Mouse (Mus musculus) lung, embryonic 14.5 days (tissue): ENCODE results near the gene 4930544D05Rik. TPM values are rescaled to one million over a fixed set of nuclear protein-coding genes. Genes with fewer than 3 reads are reported as not detected.

Source experiments
- ATAC-seq: fragments of 200-750 bp; cut with Nextera tagmentation; 2 replicates; pipeline ENCODE4 v1.8.0; 2017; ENCODE audit warnings: mild to moderate bottlenecking, moderate TSS enrichment, moderate library complexity; ENCODE audit not compliant: insufficient read depth
- DNase-seq: peaks from one replicate; pipeline ENCODE4 v3.0.0-alpha.2; 2015
- H3K27ac ChIP-seq: fragments of 300-500 bp; sonication (generic); 2 replicates; pipeline ENCODE4 v1.5.1; 2014; ENCODE audit warnings: low read depth, mild to moderate bottlenecking, moderate library complexity
- H3K27me3 ChIP-seq: fragments of 300-500 bp; sonication (generic); 2 replicates; pipeline ENCODE4 v1.6.1; 2014; ENCODE audit warnings: low read length, control low read depth; ENCODE audit not compliant: insufficient read depth
- H3K36me3 ChIP-seq: fragments of 300-500 bp; sonication (generic); 2 replicates; pipeline ENCODE4 v1.6.1; 2014; ENCODE audit warnings: control low read depth; ENCODE audit not compliant: insufficient read depth
- H3K4me1 ChIP-seq: fragments of 300-500 bp; sonication (generic); 2 replicates; pipeline ENCODE4 v1.6.1; 2014; ENCODE audit warnings: antibody characterized with exemption, control low read depth; ENCODE audit not compliant: insufficient read depth
- H3K4me2 ChIP-seq: fragments of 300-500 bp; sonication (generic); 2 replicates; pipeline ENCODE4 v1.6.1; 2014; ENCODE audit warnings: mild to moderate bottlenecking
- H3K4me3 ChIP-seq: fragments of 300-500 bp; sonication (generic); 2 replicates; pipeline ENCODE4 v1.5.1; 2014; ENCODE audit warnings: low read depth, low read length
- H3K9ac ChIP-seq: fragments of 300-500 bp; sonication (generic); 2 replicates; pipeline ENCODE4 v1.6.1; 2014
- H3K9me3 ChIP-seq: fragments of 300-500 bp; sonication (generic); 2 replicates; pipeline ENCODE4 v1.6.1; 2016; ENCODE audit warnings: low read depth, low read length, control low read depth
- CTCF ChIP-seq: IDR thresholded peaks from 2 replicates; pipeline ENCODE4 v1.5.1; 2016; ENCODE audit warnings: antibody characterized with exemption, low read depth
- WGBS: fragments of 180-500 bp; shearing (Covaris S2); extraction: QIAGEN DNeasy Blood & Tissue Kit; methylation state at CpG from one replicate; pipeline ENCODE4 v1.1.7; 2014; 5-methylcytosine and 5-hydroxymethylcytosine counted together
- polyA plus RNA-seq: library from polyadenylated mRNA; unstranded; fragments of >200 nt; fragmentation: Nextera tagmentation; extraction: Ambion mirVana; gene quantifications from 2 replicates; pipeline ENCODE4 v1.2.1, GENCODE M21; 2014

4930544D05Rik gene
- polyA plus RNA-seq, 1 experiment from 2014 or later, result not detected

DNA sequence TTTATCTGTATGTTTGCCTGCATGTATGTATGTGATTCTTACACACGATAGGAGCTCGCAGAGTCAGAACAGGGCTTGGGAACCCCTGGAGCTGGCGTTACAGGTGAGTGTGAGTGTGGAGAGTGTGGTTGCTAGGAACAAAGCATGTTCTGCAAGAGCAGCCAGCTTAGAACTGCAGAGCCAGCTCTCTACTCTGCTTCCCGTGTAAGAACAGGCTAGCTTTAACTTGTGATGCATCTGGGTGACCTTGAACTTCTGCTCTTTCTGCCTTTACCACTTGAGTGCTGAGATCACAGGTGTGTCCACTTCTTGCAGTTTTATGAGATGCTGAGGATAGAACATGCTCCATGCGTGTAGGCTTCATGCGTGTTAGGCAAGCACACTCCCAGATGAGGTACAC is 36.7 kb upstream of the 4930544D05Rik start:
- Histone ChIP-seq H3K9ac (no peak overlapping the region), H3K27me3 (no peaks in the 10 kb centered on the region), H3K9me3 (no peaks in the 10 kb centered on the region), H3K4me2 (no peak overlapping the region), H3K4me1 (peaks cover 12% of the 10 kb centered on the region; the same call in 1 of the 2 replicates), H3K4me3 (no peak overlapping the region), H3K36me3 (0 out of 2 replicates have a peak, but pooled peaks cover 4% of the 10 kb centered on the region), H3K27ac (no peak overlapping the region)
- no peak for TF ChIP-seq CTCF
- 83% methylated on average over 6 of the region's 6 CpGs for WGBS
- ATAC-seq (no peak), DNase-seq (no peak)

DNA sequence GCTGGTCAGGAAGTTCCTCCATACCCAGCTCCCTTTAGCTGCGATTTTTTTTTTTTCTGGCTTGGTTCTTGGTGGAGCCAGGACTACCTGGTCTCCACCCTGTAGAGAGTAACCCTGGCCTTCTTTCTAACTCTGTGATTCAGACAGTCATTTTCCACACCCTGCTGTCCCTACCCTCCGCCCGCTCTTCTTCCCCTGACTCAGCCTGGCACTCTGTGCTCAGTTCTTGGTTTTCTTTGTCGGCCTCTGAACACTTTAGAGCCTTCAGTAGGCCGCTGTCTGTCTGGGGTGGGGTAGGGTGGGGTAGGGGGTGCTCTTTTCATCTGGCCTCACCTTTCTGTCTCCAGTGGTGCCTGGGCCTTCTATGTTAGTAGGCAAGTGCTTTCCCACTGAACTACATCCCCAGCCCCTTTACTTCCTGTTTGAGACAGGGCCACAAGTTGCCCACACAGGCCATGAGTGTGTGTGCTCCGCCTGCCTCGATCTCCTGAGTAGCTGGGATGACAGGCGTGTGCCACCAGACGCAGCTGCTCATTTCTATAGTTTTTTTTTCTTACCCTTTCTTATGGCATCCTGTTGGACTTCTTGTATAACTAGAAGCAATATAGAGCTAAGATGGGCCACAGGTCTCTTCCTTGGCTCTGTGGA is 35.8 kb upstream of the 4930544D05Rik start:
- 73% methylated on average over 9 of the region's 9 CpGs for WGBS
- ATAC-seq (no peak), DNase-seq (no peak)
- TF ChIP-seq CTCF, result no peak
- Histone ChIP-seq H3K4me2 (no peak overlapping the region), H3K27ac (no peak overlapping the region; the same call in 1 of the 2 replicates), H3K27me3 (no peaks in the 10 kb centered on the region), H3K9ac (no peak overlapping the region), H3K36me3 (0 out of 2 replicates have a peak, but pooled peaks cover 4% of the 10 kb centered on the region), H3K4me3 (no peak overlapping the region), H3K9me3 (no peaks in the 10 kb centered on the region), H3K4me1 (peaks cover 12% of the 10 kb centered on the region; the same call in 1 of the 2 replicates)

DNA sequence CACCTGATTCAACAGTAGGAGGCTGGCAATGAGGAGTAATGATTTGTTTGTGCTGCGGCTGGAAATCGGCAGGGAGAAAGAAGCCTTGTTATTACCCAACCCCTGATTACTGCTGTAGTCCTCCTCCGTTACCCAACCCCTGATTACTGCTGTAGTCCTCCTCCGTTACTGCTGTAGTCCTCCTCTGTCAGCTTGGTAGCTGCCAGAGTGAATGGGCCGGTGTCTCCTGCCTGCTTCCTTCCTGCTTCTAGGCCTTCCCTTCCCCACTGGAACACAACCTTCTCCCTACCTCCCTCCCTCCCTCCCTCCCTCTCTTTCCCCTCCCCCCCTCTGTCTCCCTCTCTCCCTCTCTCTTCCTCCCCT is 35.3 kb upstream of the 4930544D05Rik start:
- no peak for ATAC-seq
- peaks cover 12% of the 10 kb centered on the region; the same call in 1 of the 2 replicates for H3K4me1 ChIP-seq
- DNase-seq, result no peak

DNA sequence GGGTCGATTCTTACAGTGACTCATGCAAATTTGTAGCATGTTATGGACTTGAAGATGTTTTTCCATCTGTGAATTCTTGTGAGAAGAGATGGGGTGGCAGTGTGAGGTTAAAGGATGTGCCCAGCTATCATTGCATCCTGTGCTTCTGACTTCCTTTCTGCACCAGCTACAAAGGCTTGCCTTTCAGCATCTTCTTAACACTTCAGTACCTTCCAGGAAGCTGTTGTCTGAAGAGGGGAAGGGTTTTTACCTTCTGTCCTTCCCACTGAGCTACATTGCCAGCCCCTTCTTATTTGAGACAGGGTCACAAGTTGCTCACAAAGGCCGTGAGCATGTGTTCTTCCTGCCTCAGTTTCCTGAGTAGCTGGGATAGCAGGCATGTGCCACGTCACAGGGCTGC is 34.7 kb upstream of the 4930544D05Rik start:
- no peaks in the 10 kb centered on the region for H3K9me3 ChIP-seq

More for the DNA sequence above, 35.3 kb upstream of the 4930544D05Rik start:
- WGBS, result 51% methylated on average over 5 of the region's 5 CpGs
- Histone ChIP-seq H3K27me3 (no peaks in the 10 kb centered on the region), H3K9me3 (no peaks in the 10 kb centered on the region), H3K4me2 (no peak overlapping the region), H3K36me3 (0 out of 2 replicates have a peak, but pooled peaks cover 2% of the 10 kb centered on the region), H3K27ac (no peak overlapping the region; the same call in 1 of the 2 replicates), H3K9ac (no peak overlapping the region), H3K4me3 (no peak overlapping the region)
- no peak for TF ChIP-seq CTCF

DNA sequence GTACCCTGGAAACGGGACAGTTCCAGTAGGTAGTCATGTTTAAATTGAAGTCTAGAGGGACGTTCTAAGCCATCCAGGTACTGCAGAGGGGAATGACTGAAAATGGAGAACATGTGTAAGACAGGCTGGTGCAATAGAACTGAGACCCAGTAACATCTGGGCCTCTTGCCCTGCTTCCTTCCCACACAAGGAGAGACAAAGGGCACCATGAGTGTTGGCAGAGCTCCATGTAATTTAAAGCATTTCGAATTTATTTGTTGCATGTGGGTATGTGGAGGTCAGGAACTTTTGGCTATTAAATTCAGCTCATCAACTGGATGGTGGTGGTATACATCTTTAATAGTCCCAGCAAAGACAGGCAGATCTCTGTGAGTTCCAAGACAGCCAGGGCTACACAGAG is 33.5 kb upstream of the 4930544D05Rik start:
- DNase-seq (no peak), ATAC-seq (no peak)
- WGBS, result 51% methylated on average over 3 of the region's 3 CpGs
- Histone ChIP-seq H3K27me3 (no peaks in the 10 kb centered on the region), H3K27ac (no peak overlapping the region), H3K9me3 (no peaks in the 10 kb centered on the region), H3K36me3 (no peaks in the 10 kb centered on the region), H3K4me1 (peaks cover 12% of the 10 kb centered on the region; the same call in 1 of the 2 replicates), H3K4me2 (no peak overlapping the region), H3K9ac (no peak overlapping the region), H3K4me3 (no peak overlapping the region)
- no peak for TF ChIP-seq CTCF

More for the DNA sequence above, 34.7 kb upstream of the 4930544D05Rik start:
- ATAC-seq (no peak), DNase-seq (no peak)
- no peaks in the 10 kb centered on the region for H3K36me3 ChIP-seq
- H3K4me1 ChIP-seq, result peaks cover 12% of the 10 kb centered on the region; the same call in 1 of the 2 replicates
- no peak overlapping the region for H3K4me3 ChIP-seq
- H3K27ac ChIP-seq, result no peak overlapping the region
- no peak overlapping the region for H3K9ac ChIP-seq
- no peak for TF ChIP-seq CTCF
- H3K4me2 ChIP-seq, result no peak overlapping the region
- WGBS, result 71% methylated on average over 3 of the region's 3 CpGs
- no peaks in the 10 kb centered on the region for H3K27me3 ChIP-seq

DNA sequence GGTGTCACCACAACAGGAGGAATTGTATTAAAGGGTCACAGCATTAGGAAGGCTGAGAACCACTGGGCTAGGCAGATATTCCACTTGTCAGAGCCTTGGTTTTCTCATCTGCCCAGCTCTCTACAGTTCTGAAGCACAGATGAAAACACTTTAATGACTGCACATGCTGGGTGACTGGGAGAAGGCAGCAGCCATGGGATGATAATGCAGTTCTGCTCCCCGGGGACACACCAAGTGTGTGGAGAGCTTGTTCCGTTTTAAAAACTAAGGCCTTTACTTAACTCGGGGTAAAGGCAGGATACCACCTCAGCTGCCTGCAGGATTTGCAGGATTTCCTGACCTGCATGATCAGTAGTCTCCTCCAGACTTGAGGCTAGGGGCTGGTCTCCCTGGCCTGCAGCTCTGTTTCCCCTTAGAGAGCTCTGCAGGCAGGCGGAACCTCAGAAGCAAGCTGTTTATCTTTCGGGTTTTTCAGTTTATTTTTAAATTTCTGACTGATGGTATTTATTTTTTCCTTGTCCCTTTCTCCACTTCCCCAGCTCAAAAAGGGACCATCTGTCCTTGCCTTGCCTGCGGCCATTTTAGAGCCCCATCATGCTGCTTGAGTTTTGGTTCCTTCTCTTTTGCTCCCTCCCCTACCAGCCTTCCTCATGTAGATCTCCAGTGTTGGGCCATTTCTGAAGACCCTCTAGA is 32.5 kb upstream of the 4930544D05Rik start:
- TF ChIP-seq CTCF, result no peak
- Histone ChIP-seq H3K9me3 (no peaks in the 10 kb centered on the region), H3K9ac (0 out of 2 replicates have a peak overlapping the region, but pooled peaks have one; percentile 6), H3K4me3 (no peak overlapping the region), H3K27ac (peak overlapping the region; percentile 51), H3K27me3 (no peaks in the 10 kb centered on the region), H3K4me2 (no peak overlapping the region), H3K4me1 (peaks cover 10% of the 10 kb centered on the region; the same call in 1 of the 2 replicates), H3K36me3 (no peaks in the 10 kb centered on the region)
- ATAC-seq (peak; percentile 26; the same call in 1 of the 2 replicates), DNase-seq (peak; percentile 36)
- 44% methylated on average over 6 of the region's 6 CpGs for WGBS

DNA sequence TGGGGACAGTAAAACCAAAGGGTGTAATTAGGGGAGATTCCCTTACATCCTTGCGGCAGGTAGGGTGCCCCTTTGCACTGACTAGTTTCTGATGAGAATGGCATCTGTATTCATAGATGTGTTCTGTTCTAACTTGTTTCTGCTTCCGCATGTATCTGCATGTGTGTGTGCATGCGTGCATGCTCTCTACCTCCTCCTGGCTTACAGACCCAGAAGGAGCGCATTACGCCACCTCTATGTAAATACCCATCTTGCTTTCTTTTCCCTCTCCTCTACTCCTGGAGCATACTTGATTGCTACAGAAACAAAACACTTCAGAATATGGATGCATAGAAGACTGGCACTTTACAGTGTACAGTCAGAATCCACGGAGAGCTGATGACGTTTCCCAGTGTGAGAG is 31.9 kb upstream of the 4930544D05Rik start:
- Histone ChIP-seq H3K4me1 (peaks cover 8% of the 10 kb centered on the region; the same call in 1 of the 2 replicates), H3K4me3 (no peak overlapping the region), H3K4me2 (no peak overlapping the region), H3K27ac (peak overlapping the region; percentile 51; the same call in 1 of the 2 replicates), H3K9ac (no peak overlapping the region), H3K9me3 (no peaks in the 10 kb centered on the region), H3K27me3 (no peaks in the 10 kb centered on the region), H3K36me3 (no peaks in the 10 kb centered on the region)
- no peak for TF ChIP-seq CTCF
- no peak for DNase-seq
- WGBS, result 81% methylated on average over 7 of the region's 7 CpGs
- ATAC-seq, result no peak
